Mouse (Mus musculus): ENCODE data around the gene Tnfrsf1a. TPM values are rescaled to one million over a fixed set of nuclear protein-coding genes. Genes with fewer than 3 reads are reported as not detected.

The Tnfrsf1a gene
- total and polyA plus RNA-seq, 3 experiments = 0.04 TPM; not detected in 2

DNA sequence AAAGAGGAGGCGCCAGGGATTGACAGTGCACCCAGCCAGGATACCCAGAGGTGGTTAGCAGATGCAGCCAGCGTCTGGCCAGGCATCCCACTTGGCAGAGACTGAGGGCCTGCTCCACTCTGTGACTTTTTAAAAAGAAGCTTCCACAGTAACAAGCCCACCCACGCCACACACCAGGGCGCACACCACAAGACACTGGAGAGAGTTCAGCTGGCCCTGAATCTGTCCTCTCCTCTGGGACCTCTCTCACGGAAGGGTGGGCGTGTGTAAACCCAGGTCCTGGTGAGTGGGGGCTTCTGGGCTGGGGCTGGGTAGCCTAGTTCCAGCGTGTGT lies 35.0 kb upstream of the Tnfrsf1a start:
- H3K36me3 ChIP-seq (replicated peaks) = no peaks in the 10 kb centered on the region
- no peak for ATAC-seq (ENCODE audit: extremely low read depth, insufficient number of reproducible peaks, low FRiP score, poor library complexity, severe bottlenecking)
- H3K4me1 ChIP-seq (ENCODE audit: insufficient read depth, low read depth, low read length) = no peaks in the 10 kb centered on the region
- no peak overlapping the region for H3K4me3 ChIP-seq (ENCODE audit: low read depth, low read length)
- peaks cover 25% of the 10 kb centered on the region for H3K9me3 ChIP-seq (replicated peaks)
- H3K27me3 ChIP-seq (ENCODE audit: insufficient read depth, low read length) = no peaks in the 10 kb centered on the region
- TF ChIP-seq POLR2AphosphoS5 (IDR thresholded peaks at IDR 0.05; ENCODE audit: insufficient replicate concordance, low read depth, low read length) (no peak), TAL1 (conservative IDR thresholded peaks at IDR 0.05; ENCODE audit: low read depth, low read length) (no peak), GATA2 (IDR thresholded peaks at IDR 0.05; ENCODE audit: borderline replicate concordance, low read depth, low read length) (no peak), GATA1 (IDR thresholded peaks at IDR 0.05; ENCODE audit: borderline replicate concordance, low read length) (no peak), CTCF (IDR thresholded peaks at IDR 0.05; ENCODE audit: low read depth, low read length) (no peak)
- DNase-seq (ENCODE audit: low spot score) = no peak

- H3K36me3 ChIP-seq (replicated peaks) = no peaks in the 10 kb centered on the region
- H3K27me3 ChIP-seq (ENCODE audit: insufficient read depth, low read length) = no peaks in the 10 kb centered on the region
- H3K4me1 ChIP-seq (ENCODE audit: insufficient read depth, low read depth, low read length) = no peaks in the 10 kb centered on the region
- TF ChIP-seq GATA1 (IDR thresholded peaks at IDR 0.05; ENCODE audit: borderline replicate concordance, low read length) = no peak
- no peak for TF ChIP-seq GATA2 (IDR thresholded peaks at IDR 0.05; ENCODE audit: borderline replicate concordance, low read depth, low read length)
- TF ChIP-seq TAL1 (conservative IDR thresholded peaks at IDR 0.05; ENCODE audit: low read depth, low read length) = no peak
- no peak for TF ChIP-seq CTCF (IDR thresholded peaks at IDR 0.05; ENCODE audit: low read depth, low read length)
- no peak for TF ChIP-seq POLR2AphosphoS5 (IDR thresholded peaks at IDR 0.05; ENCODE audit: insufficient replicate concordance, low read depth, low read length)
- DNase-seq (ENCODE audit: low spot score) (no peak), ATAC-seq (ENCODE audit: extremely low read depth, insufficient number of reproducible peaks, low FRiP score, poor library complexity, severe bottlenecking) (no peak)
- no peak overlapping the region for H3K4me3 ChIP-seq (ENCODE audit: low read depth, low read length)
- H3K9me3 ChIP-seq (replicated peaks) = peaks cover 27% of the 10 kb centered on the region
These were observed 34.4 kb upstream of the Tnfrsf1a start for GRCm38 (mm10) chr6:125314746-125315145.

DNA sequence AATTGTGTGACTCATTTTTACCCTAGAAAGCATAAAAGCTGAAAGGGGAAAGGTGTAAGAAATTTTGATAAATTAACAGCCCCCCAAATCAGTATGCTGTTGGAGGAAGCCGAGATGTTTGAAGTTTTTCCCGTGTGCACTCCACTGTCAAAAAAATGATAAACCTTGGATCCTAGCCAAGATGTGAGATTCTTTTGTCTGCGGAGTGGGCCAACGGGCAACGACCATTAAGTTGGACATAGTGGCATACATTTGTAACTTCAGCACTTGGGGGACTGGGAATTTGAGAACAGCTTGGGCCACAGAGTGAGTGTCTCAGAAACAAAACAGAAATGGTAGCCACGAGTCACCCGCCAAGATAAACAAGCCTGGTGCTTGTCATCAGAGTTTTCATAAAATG lies 32.1 kb upstream of the Tnfrsf1a start:
- Histone ChIP-seq H3K4me3 (ENCODE audit: low read depth, low read length) (no peak overlapping the region), H3K36me3 (replicated peaks) (no peaks in the 10 kb centered on the region), H3K27me3 (ENCODE audit: insufficient read depth, low read length) (no peaks in the 10 kb centered on the region; the same call in 1 of the 2 replicates), H3K4me1 (ENCODE audit: insufficient read depth, low read depth, low read length) (no peaks in the 10 kb centered on the region), H3K9me3 (replicated peaks) (peaks cover 37% of the 10 kb centered on the region)
- DNase-seq (ENCODE audit: low spot score) = no peak
- no peak for TF ChIP-seq GATA2 (IDR thresholded peaks at IDR 0.05; ENCODE audit: borderline replicate concordance, low read depth, low read length)
- TF ChIP-seq CTCF (IDR thresholded peaks at IDR 0.05; ENCODE audit: low read depth, low read length) = no peak
- no peak for TF ChIP-seq GATA1 (IDR thresholded peaks at IDR 0.05; ENCODE audit: borderline replicate concordance, low read length)
- no peak for TF ChIP-seq POLR2AphosphoS5 (IDR thresholded peaks at IDR 0.05; ENCODE audit: insufficient replicate concordance, low read depth, low read length)
- no peak for TF ChIP-seq TAL1 (conservative IDR thresholded peaks at IDR 0.05; ENCODE audit: low read depth, low read length)
- no peak for ATAC-seq (ENCODE audit: extremely low read depth, insufficient number of reproducible peaks, low FRiP score, poor library complexity, severe bottlenecking)

DNA sequence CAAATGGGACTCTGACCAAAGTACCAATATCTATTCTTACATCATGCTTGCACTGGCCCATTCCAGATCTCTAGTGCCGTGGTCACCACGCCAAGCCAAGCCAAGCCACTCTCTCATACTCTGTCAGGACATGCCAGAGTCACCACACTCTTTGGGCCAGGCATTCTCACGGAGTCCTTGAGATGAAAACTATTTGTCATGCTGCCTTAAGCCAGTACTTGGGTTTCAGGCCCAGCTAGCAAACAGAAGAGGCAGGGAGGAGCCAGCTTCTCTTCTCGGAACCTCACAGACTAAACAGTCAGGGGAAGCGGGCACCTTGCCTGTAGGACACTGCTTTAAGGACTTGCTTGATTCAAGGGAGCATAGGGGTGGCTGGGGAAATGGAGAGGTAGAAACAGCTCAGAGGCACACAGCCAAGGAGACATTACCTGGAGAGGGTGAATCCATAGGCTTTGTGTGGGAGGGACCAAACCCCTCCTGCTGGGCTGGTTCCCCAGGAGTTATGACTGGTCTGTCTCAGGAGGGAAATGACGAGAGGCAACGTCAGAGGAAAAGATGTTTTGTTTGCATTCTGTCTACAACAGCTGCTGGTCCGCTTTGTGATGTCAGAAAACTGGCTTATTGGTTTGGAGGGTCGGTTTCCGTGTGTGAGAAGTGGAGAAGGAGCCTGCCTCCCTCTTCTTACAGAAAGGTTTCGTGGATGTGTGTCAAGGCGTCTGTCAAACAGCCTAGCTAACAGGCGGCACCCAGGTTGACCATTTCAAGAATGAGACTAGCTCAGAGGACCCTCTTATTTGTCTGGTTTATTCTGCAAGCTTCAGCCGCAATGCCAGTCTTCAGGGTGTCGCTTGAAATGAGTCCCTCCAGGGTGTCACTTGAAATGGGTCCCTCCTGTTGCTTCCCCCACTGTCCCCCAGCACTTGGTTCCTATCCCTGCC lies 29.9 kb upstream of the Tnfrsf1a start:
- Histone ChIP-seq H3K9me3 (replicated peaks) (peaks cover 22% of the 10 kb centered on the region), H3K36me3 (replicated peaks) (no peaks in the 10 kb centered on the region), H3K27me3 (ENCODE audit: insufficient read depth, low read length) (no peaks in the 10 kb centered on the region; the same call in 1 of the 2 replicates), H3K4me1 (ENCODE audit: insufficient read depth, low read depth, low read length) (no peaks in the 10 kb centered on the region), H3K4me3 (ENCODE audit: low read depth, low read length) (no peak overlapping the region)
- TF ChIP-seq TAL1 (conservative IDR thresholded peaks at IDR 0.05; ENCODE audit: low read depth, low read length) (no peak; the same call in 1 of the 2 replicates), GATA2 (IDR thresholded peaks at IDR 0.05; ENCODE audit: borderline replicate concordance, low read depth, low read length) (no peak), CTCF (IDR thresholded peaks at IDR 0.05; ENCODE audit: low read depth, low read length) (no peak), GATA1 (IDR thresholded peaks at IDR 0.05; ENCODE audit: borderline replicate concordance, low read length) (no peak), POLR2AphosphoS5 (IDR thresholded peaks at IDR 0.05; ENCODE audit: insufficient replicate concordance, low read depth, low read length) (no peak)
- ATAC-seq (ENCODE audit: extremely low read depth, insufficient number of reproducible peaks, low FRiP score, poor library complexity, severe bottlenecking) = no peak
- DNase-seq (ENCODE audit: low spot score) = no peak

DNA sequence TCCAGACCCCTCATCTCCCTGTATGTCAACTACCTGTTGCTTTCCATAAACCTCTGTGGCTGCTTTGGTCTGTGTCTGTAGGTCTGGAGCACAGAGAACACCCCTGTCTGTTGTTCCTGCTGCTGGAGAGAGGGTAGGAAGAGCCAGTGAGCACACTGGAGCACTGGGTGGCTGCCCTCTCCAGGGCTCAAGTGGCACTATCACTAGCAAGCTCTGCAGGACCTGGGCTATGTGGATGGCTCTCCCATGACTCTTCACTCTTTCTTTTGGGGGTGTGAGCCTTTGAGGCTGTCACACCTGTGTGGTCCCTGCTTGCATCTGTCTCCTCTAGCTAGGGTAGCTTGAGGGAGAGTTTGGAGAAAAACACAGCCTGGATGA lies 29.3 kb upstream of the Tnfrsf1a start:
- ATAC-seq (ENCODE audit: extremely low read depth, insufficient number of reproducible peaks, low FRiP score, poor library complexity, severe bottlenecking) = no peak
- Histone ChIP-seq H3K9me3 (replicated peaks) (peaks cover 24% of the 10 kb centered on the region), H3K36me3 (replicated peaks) (no peaks in the 10 kb centered on the region), H3K4me1 (ENCODE audit: insufficient read depth, low read depth, low read length) (no peaks in the 10 kb centered on the region), H3K27me3 (ENCODE audit: insufficient read depth, low read length) (no peaks in the 10 kb centered on the region; the same call in 1 of the 2 replicates), H3K4me3 (ENCODE audit: low read depth, low read length) (no peak overlapping the region)
- no peak for TF ChIP-seq POLR2AphosphoS5 (IDR thresholded peaks at IDR 0.05; ENCODE audit: insufficient replicate concordance, low read depth, low read length)
- TF ChIP-seq GATA2 (IDR thresholded peaks at IDR 0.05; ENCODE audit: borderline replicate concordance, low read depth, low read length) = no peak
- TF ChIP-seq CTCF (IDR thresholded peaks at IDR 0.05; ENCODE audit: low read depth, low read length) = no peak
- no peak for DNase-seq (ENCODE audit: low spot score)

DNA sequence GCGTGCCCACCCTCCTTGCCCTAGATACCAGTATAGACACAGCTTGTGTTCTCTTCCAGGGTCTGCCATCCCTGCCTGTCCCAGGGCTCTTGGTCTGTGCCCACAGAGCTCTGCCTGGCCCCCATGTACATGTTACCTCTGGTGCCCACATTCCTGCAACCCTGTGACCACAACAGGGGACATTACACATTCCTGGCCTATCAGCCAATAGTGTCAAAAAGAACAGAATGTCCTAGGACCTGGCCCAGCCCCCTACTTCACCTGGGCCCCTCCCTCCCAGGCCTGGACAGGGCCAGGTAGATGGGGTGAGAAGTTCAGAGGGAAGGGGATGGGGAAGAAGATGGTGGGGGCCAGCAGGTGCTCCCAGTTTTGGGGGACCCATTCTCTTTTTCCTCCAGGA lies 28.8 kb upstream of the Tnfrsf1a start, which contains the start of gene Scnn1a:
Gene Scnn1a (plus strand): TSS at position 337 of the 400 bp plus-strand sequence.
- Histone ChIP-seq H3K36me3 (replicated peaks) (no peaks in the 10 kb centered on the region), H3K9me3 (replicated peaks) (peaks cover 26% of the 10 kb centered on the region), H3K4me1 (ENCODE audit: insufficient read depth, low read depth, low read length) (no peaks in the 10 kb centered on the region), H3K4me3 (ENCODE audit: low read depth, low read length) (no peak within 1 kb of the TSS), H3K27me3 (ENCODE audit: insufficient read depth, low read length) (no peaks in the 10 kb centered on the region; the same call in 1 of the 2 replicates)
- no peak for ATAC-seq (ENCODE audit: extremely low read depth, insufficient number of reproducible peaks, low FRiP score, poor library complexity, severe bottlenecking)
- no peak for DNase-seq (ENCODE audit: low spot score)
- TF ChIP-seq GATA1 (IDR thresholded peaks at IDR 0.05; ENCODE audit: borderline replicate concordance, low read length) (no peak), GATA2 (IDR thresholded peaks at IDR 0.05; ENCODE audit: borderline replicate concordance, low read depth, low read length) (no peak)
